Mouse (Mus musculus): ENCODE results near the gene Fgfr2. TPM values are rescaled to one million over a fixed set of nuclear protein-coding genes. Genes with fewer than 3 reads are reported as not detected.

The Fgfr2 gene
- polyA plus RNA-seq, 1 experiment: 14.8 TPM

DNA sequence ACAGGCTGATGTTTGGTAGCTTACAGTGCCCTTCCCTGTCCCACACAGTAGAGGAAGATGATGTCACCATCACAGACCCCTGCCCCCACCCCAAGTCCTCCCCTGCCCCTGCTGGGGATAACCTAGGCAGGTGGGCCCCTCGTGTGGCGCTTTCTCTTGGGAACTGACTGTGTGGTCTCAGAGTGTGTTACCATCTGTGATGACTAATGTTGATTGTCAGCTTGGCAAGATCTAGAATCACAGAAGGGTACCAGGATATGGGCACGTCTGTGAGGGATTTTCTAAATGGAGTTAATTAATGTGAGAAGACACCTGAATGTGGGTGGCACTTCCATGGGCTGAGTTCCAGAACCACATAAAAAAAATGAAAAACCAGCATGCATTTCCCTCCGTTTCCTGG is 955.9 kb downstream of the Fgfr2 start:
- H3K27ac ChIP-seq (ENCODE audit: insufficient read depth, low read depth, low read length): no peak overlapping the region
- no peak overlapping the region for H3K4me3 ChIP-seq (ENCODE audit: insufficient read depth, low read depth, low read length)
- no peak for DNase-seq
- TF ChIP-seq CTCF (conservative IDR thresholded peaks at IDR 0.05; ENCODE audit: insufficient read depth, insufficient read length, low read depth, low read length) (no peak), POLR2A (IDR thresholded peaks at IDR 0.05; ENCODE audit: low read depth, low read length) (no peak)
- no peaks in the 10 kb centered on the region for H3K4me1 ChIP-seq (ENCODE audit: control insufficient read depth, insufficient read depth, low read length)
- 75% methylated on average over 4 of the region's 4 CpGs for WGBS
- H3K27me3 ChIP-seq (replicated peaks; ENCODE audit: control insufficient read depth, insufficient read depth, low read length): no peaks in the 10 kb centered on the region
- no peaks in the 10 kb centered on the region for H3K36me3 ChIP-seq (ENCODE audit: control insufficient read depth, insufficient read depth, low read length)

DNA sequence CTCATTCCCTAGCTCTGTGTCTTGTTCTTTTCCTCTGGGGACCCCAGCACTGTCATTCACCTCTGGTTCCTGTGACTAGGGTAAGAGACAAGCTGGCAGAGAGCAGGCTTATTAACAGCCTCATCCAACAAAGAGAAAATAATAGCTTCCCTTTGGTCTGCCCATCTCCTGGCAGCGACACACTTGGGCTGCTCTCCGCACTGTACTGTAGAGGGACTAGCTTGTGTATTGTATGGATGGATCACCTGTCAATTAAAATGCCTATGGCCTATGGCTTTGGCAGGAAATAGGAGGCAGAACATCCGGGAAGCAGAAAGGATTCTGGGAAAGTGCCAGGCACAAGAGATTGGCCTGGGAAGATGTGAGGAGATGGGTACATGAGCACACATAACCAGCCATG is 960.9 kb downstream of the Fgfr2 start:
- no peaks in the 10 kb centered on the region for H3K27me3 ChIP-seq (replicated peaks; ENCODE audit: control insufficient read depth, insufficient read depth, low read length)
- WGBS: 86% methylated on average over 3 of the region's 3 CpGs
- no peak for DNase-seq
- H3K27ac ChIP-seq (ENCODE audit: insufficient read depth, low read depth, low read length): no peak overlapping the region
- H3K4me1 ChIP-seq (ENCODE audit: control insufficient read depth, insufficient read depth, low read length): no peaks in the 10 kb centered on the region
- H3K4me3 ChIP-seq (ENCODE audit: insufficient read depth, low read depth, low read length): no peak overlapping the region
- TF ChIP-seq POLR2A (IDR thresholded peaks at IDR 0.05; ENCODE audit: low read depth, low read length) (no peak), CTCF (conservative IDR thresholded peaks at IDR 0.05; ENCODE audit: insufficient read depth, insufficient read length, low read depth, low read length) (no peak)
- no peaks in the 10 kb centered on the region for H3K36me3 ChIP-seq (ENCODE audit: control insufficient read depth, insufficient read depth, low read length)

DNA sequence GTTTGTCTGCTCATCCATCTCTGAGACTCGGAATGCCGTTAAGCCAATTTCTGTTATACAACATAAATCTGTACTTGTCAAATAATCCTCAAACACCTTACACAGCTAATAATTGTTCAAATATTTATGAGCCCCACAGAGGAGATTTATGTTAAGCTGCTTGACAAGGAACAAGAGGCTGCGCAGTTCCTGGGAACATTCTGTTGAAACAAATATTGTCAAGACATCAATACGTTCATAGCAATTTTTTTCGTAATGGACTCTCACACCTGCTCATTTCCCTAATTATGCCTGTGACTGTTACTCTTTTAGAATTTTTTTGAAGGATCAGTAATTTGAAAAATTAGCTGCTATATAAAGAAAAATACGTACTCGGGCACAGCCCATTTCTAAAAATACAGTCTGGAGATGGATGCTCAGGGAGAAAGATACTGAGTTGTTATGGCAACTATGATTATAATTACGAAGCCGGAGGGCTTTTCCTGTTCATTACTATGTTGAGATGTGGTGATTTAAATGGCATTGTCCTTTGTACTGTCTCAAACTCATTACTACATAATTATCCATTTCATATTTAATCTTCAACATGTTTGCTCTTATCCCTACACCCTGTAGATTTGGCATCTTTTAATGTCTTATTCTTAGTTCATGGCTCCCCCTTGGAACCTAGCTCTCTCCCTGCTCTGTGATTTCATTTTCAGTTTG is 964.7 kb downstream of the Fgfr2 start:
- H3K27me3 ChIP-seq (replicated peaks; ENCODE audit: control insufficient read depth, insufficient read depth, low read length): peaks cover 2% of the 10 kb centered on the region
- TF ChIP-seq POLR2A (IDR thresholded peaks at IDR 0.05; ENCODE audit: low read depth, low read length) (no peak), CTCF (conservative IDR thresholded peaks at IDR 0.05; ENCODE audit: insufficient read depth, insufficient read length, low read depth, low read length) (no peak)
- H3K4me1 ChIP-seq (ENCODE audit: control insufficient read depth, insufficient read depth, low read length): no peaks in the 10 kb centered on the region
- H3K4me3 ChIP-seq (ENCODE audit: insufficient read depth, low read depth, low read length): no peak overlapping the region
- no peaks in the 10 kb centered on the region for H3K36me3 ChIP-seq (ENCODE audit: control insufficient read depth, insufficient read depth, low read length)
- WGBS: 87% methylated on average over 9 of the region's 9 CpGs
- no peak overlapping the region for H3K27ac ChIP-seq (ENCODE audit: insufficient read depth, low read depth, low read length)
- no peak for DNase-seq

- no peak for TF ChIP-seq POLR2A (IDR thresholded peaks at IDR 0.05; ENCODE audit: low read depth, low read length)
- TF ChIP-seq CTCF (conservative IDR thresholded peaks at IDR 0.05; ENCODE audit: insufficient read depth, insufficient read length, low read depth, low read length): no peak
- H3K4me3 ChIP-seq (ENCODE audit: insufficient read depth, low read depth, low read length): peak within 1 kb of the TSS; percentile 3; the same call in 1 of the 2 replicates
- H3K27me3 ChIP-seq (replicated peaks; ENCODE audit: control insufficient read depth, insufficient read depth, low read length): peaks cover 2% of the 10 kb centered on the region
- no peak within 1 kb of the TSS for H3K27ac ChIP-seq (ENCODE audit: insufficient read depth, low read depth, low read length)
- WGBS: 4% methylated on average over 43 of the region's 43 CpGs
- no peaks in the 10 kb centered on the region for H3K36me3 ChIP-seq (ENCODE audit: control insufficient read depth, insufficient read depth, low read length)
- no peak for DNase-seq
- no peaks in the 10 kb centered on the region for H3K4me1 ChIP-seq (ENCODE audit: control insufficient read depth, insufficient read depth, low read length)
Measured at GRCm38 (mm10) chr7:132154368-132154961, 968.7 kb downstream of the Fgfr2 start, which contains the start of gene Cpxm2. Gene Cpxm2, minus strand, starts transcription at chr7:132154739.

GRCm38 (mm10) chr7:132153725-132154147 is 969.4 kb downstream of the Fgfr2 start:
- Histone ChIP-seq H3K27me3 (replicated peaks; ENCODE audit: control insufficient read depth, insufficient read depth, low read length) (peaks cover 2% of the 10 kb centered on the region), H3K4me1 (ENCODE audit: control insufficient read depth, insufficient read depth, low read length) (no peaks in the 10 kb centered on the region), H3K4me3 (ENCODE audit: insufficient read depth, low read depth, low read length) (no peak overlapping the region), H3K36me3 (ENCODE audit: control insufficient read depth, insufficient read depth, low read length) (no peaks in the 10 kb centered on the region), H3K27ac (ENCODE audit: insufficient read depth, low read depth, low read length) (no peak overlapping the region)
- TF ChIP-seq POLR2A (IDR thresholded peaks at IDR 0.05; ENCODE audit: low read depth, low read length) (no peak), CTCF (conservative IDR thresholded peaks at IDR 0.05; ENCODE audit: insufficient read depth, insufficient read length, low read depth, low read length) (no peak)
- DNase-seq: no peak
- 59% methylated on average over 6 of the region's 6 CpGs for WGBS

DNA sequence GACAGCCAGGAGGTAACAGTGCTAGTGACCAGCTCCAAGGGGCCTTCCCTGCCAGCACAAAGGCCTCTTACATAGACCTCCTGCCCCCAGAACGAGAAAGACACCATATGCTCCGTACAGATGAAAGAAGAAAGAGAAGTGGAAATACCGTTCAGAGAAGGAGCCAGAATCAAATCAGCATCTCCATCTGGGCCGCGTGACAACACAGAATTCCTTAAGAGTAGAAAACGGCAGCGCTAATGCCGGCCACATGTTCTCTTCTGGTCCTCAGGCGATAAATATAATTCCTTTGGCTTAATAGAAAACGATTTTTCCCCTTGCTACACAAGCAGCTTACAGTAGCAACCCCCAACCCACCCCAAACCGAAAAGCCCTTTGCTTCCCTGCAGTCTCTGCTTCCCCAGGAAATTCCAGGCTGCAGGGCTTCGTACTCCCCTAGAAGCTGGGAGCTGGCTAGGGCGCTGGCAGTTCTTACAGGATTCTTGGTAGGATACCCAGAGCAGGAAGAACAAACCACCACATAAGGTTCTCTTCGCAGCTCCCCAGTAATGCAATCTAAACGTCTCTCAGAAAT is 977.8 kb downstream of the Fgfr2 start:
- Histone ChIP-seq H3K4me1 (ENCODE audit: control insufficient read depth, insufficient read depth, low read length) (no peaks in the 10 kb centered on the region), H3K36me3 (ENCODE audit: control insufficient read depth, insufficient read depth, low read length) (no peaks in the 10 kb centered on the region), H3K27ac (ENCODE audit: insufficient read depth, low read depth, low read length) (no peak overlapping the region), H3K4me3 (ENCODE audit: insufficient read depth, low read depth, low read length) (no peak overlapping the region), H3K27me3 (replicated peaks; ENCODE audit: control insufficient read depth, insufficient read depth, low read length) (no peaks in the 10 kb centered on the region)
- TF ChIP-seq CTCF (conservative IDR thresholded peaks at IDR 0.05; ENCODE audit: insufficient read depth, insufficient read length, low read depth, low read length) (no peak), POLR2A (IDR thresholded peaks at IDR 0.05; ENCODE audit: low read depth, low read length) (no peak)
- DNase-seq: no peak
- 78% methylated on average over 15 of the region's 15 CpGs for WGBS

DNA sequence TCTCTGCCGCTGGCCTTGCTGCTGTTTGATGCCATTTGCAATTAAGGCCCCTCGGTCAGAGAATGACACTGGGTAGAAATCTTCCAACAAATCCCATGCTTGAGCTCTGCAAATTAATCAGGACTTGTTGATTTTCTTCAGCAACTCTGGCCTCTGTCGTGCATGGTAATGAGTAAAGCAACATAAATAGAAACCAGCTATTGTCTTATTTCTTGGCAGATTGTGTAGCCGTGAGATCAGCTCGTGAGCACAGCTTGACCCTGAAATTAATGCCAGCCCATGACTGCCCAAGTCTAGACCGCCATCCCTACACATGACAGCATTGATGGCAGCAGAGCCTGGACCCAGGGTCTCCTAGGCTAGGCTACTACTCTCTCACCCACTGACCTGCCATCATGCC is 994.5 kb downstream of the Fgfr2 start:
- WGBS: 78% methylated on average over 6 of the region's 6 CpGs

More for the DNA sequence above, 994.5 kb downstream of the Fgfr2 start:
- no peaks in the 10 kb centered on the region for H3K27me3 ChIP-seq (replicated peaks; ENCODE audit: control insufficient read depth, insufficient read depth, low read length)
- no peaks in the 10 kb centered on the region for H3K36me3 ChIP-seq (ENCODE audit: control insufficient read depth, insufficient read depth, low read length)
- no peak overlapping the region for H3K4me3 ChIP-seq (ENCODE audit: insufficient read depth, low read depth, low read length)
- no peak for DNase-seq
- TF ChIP-seq CTCF (conservative IDR thresholded peaks at IDR 0.05; ENCODE audit: insufficient read depth, insufficient read length, low read depth, low read length): no peak
- no peak for TF ChIP-seq POLR2A (IDR thresholded peaks at IDR 0.05; ENCODE audit: low read depth, low read length)
- H3K27ac ChIP-seq (ENCODE audit: insufficient read depth, low read depth, low read length): no peak overlapping the region
- H3K4me1 ChIP-seq (ENCODE audit: control insufficient read depth, insufficient read depth, low read length): no peaks in the 10 kb centered on the region

All from kidney, adult 2 months (tissue).